Mouse (Mus musculus) E14TG2a.4 (cell line): Measurements from ENCODE around the gene Dbr1.

Experiments used
- CTCF ChIP-seq: conservative IDR thresholded peaks from 2 replicates; pipeline ENCODE4 v1.5.1; 2014; ENCODE audit warnings: low read length
- NANOG ChIP-seq: IDR thresholded peaks from 2 replicates; pipeline ENCODE4 v1.6.1; 2014; ENCODE audit warnings: borderline replicate concordance, low read length, mixed read lengths
- POU5F1 ChIP-seq: IDR thresholded peaks from 2 replicates; pipeline ENCODE4 v1.6.1; 2014; ENCODE audit warnings: low read length, borderline replicate concordance

DNA sequence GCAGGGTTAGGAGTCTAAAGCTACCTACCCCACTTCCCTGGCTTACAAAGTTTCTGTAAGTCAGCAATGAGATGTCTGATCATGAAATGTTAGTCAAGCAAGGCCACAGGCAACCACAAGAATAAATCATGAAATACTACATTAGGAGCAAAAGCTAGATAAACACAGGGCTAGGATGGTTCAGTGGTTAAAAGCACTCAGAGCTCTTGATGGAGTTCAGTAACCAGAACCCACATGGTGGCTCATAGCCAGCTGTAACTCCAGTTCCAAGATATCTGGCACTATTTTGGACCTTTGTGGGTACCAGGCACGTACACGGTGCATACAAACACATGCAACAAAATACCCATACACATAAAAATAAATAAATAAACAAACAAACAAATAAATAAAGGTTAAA is 22.6 kb upstream of the Dbr1 start:
- TF ChIP-seq CTCF: no peak
- TF ChIP-seq NANOG: no peak
- no peak for TF ChIP-seq POU5F1
